Mouse (Mus musculus) stomach, embryonic 15.5 days (tissue): ENCODE results near the gene H13. TPM values are rescaled to one million over a fixed set of nuclear protein-coding genes. Genes with fewer than 3 reads are reported as not detected.

Experiments used
- ATAC-seq: fragments of 200-750 bp; cut with Nextera tagmentation; 2 replicates; pipeline ENCODE4 v1.8.0; 2017; ENCODE audit warnings: low read depth, moderate number of reproducible peaks, moderate TSS enrichment; ENCODE audit not compliant: insufficient read depth, low FRiP score
- H3K27ac ChIP-seq: fragments of 300-500 bp; sonication (generic); 2 replicates; pipeline ENCODE4 v1.5.1; 2015; ENCODE audit warnings: mild to moderate bottlenecking, inconsistent platforms
- H3K27me3 ChIP-seq: fragments of 300-500 bp; sonication (generic); replicated peaks from 2 replicates; pipeline ENCODE4 v1.6.1; 2015; ENCODE audit warnings: inconsistent platforms
- H3K36me3 ChIP-seq: fragments of 300-500 bp; sonication (generic); 2 replicates; pipeline ENCODE4 v1.6.1; 2015; ENCODE audit warnings: inconsistent platforms
- H3K4me1 ChIP-seq: fragments of 300-500 bp; sonication (generic); 2 replicates; pipeline ENCODE4 v1.6.1; 2015; ENCODE audit warnings: inconsistent platforms
- H3K4me2 ChIP-seq: fragments of 300-500 bp; sonication (generic); 2 replicates; pipeline ENCODE4 v1.6.1; 2015; ENCODE audit warnings: mild to moderate bottlenecking, inconsistent platforms
- H3K4me3 ChIP-seq: fragments of 300-500 bp; sonication (generic); replicated peaks from 2 replicates; pipeline ENCODE4 v1.5.1; 2015; ENCODE audit warnings: inconsistent platforms
- H3K9ac ChIP-seq: fragments of 300-500 bp; sonication (generic); 2 replicates; pipeline ENCODE4 v1.6.1; 2015; ENCODE audit warnings: inconsistent platforms
- H3K9me3 ChIP-seq: fragments of 300-500 bp; sonication (generic); 2 replicates; pipeline ENCODE4 v1.6.1; 2016; ENCODE audit warnings: inconsistent platforms
- WGBS: fragments of 180-500 bp; shearing (Covaris S2); methylation state at CpG from one replicate; pipeline ENCODE4 v1.1.7; 2015; 5-methylcytosine and 5-hydroxymethylcytosine counted together
- polyA plus RNA-seq: library from polyadenylated mRNA; unstranded; fragments of >200 nt; fragmentation: Nextera tagmentation; extraction: Ambion mirVana; gene quantifications from 2 replicates; pipeline ENCODE4 v1.2.1, GENCODE M21; 2015

Gene H13
- polyA plus RNA-seq, 1 experiment from 2014 or later, result 122 TPM

DNA sequence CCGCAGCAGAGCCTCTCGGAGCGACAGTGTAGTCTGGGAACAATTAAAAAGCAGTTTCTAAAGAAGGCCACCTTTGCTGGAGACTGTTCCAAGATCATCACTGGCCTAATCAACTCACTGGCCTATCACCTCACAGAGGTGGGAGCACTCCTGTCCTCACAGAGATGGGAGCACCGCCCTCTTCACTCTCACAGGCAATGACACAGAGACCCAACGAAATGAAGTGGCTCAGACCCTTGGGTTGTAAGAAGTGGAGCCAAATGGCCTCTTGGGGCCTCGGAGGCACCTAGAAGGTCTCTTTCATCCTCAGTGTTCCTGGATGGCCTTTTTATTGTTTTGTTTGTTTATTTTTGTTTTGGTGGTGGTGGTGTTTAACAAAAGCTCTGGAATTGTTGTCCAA, 57.0 kb downstream of the H13 start:
- Histone ChIP-seq H3K4me2 (no peak overlapping the region), H3K9ac (0 out of 2 replicates have a peak overlapping the region, but pooled peaks have one; percentile 4), H3K27ac (peak overlapping the region; percentile 90), H3K27me3 (no peaks in the 10 kb centered on the region), H3K4me1 (peaks cover 43% of the 10 kb centered on the region), H3K9me3 (no peaks in the 10 kb centered on the region), H3K36me3 (no peaks in the 10 kb centered on the region), H3K4me3 (no peak overlapping the region)
- no peak for ATAC-seq
- WGBS, result 88% methylated on average over 6 of the region's 6 CpGs

DNA sequence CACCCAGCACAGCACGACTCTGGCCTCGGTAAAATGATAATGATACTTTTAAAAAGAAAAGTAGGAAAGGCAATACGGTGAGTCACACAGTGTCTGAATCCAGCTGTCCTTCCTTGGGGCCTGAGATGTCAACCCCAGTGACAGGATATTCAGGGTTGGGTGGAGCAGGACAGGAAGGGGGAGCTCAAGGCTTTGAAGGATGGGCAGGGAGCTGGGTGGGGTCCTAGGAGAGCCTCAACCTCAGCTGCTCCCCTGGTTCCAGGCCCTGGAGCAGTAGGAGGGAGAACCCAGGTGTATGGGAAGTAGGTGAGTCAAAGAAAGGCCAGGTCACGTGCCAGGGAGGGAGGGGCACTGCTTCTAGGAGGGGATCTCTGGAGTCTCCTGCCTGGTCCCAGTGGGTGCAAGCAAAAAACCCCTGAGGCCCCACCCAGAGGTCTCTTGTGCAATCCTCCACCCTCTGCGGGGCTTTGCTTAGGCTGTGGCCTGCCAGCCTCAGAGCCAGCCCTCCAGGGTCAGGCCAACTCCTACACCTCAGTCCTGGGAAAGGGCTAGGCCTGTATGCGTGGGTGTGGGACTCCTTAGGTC, 57.6 kb downstream of the H13 start:
- Histone ChIP-seq H3K4me2 (no peak overlapping the region), H3K9me3 (no peaks in the 10 kb centered on the region), H3K27me3 (no peaks in the 10 kb centered on the region), H3K27ac (peak overlapping the region; percentile 90), H3K4me3 (no peak overlapping the region), H3K4me1 (peaks cover 43% of the 10 kb centered on the region), H3K36me3 (no peaks in the 10 kb centered on the region), H3K9ac (no peak overlapping the region)
- peak; percentile 8; the same call in 1 of the 2 replicates for ATAC-seq
- 33% methylated on average over 6 of the region's 6 CpGs for WGBS

DNA sequence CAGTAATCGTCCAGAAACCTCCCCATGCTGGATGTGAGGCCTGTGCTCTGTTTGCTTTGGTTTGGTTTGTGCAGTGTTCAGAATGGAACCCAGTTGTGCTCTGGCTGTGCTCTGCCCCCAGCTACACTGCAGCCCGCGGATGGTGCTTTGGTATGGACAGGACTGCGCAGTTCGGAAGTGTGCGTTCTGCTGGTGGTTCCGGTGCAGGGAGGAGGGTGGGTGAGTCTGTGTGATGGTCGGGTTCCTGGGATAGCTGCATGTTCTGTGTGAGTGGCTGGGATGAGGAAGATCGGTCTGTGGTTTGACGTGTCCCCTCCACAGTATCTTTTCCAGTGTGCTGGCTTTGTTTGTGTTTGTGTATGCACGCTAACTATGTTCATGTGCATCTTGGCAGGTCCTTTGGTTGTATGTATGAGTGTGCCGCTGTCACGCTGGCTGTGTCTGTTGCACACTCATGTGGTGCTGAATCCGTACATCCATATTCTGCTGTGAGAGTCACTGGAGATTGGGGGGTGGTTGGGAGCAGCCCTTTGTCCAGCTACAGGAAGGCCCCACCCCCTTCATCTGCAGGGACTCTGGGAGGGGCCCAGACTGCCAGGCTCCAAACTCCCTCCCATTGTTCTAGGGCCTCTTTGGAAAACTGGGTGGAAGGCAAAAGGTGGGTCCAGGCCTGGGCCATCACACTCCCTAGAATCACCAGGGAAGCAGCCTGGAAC, 58.7 kb downstream of the H13 start:
- ATAC-seq, result peak; percentile 7; the same call in 1 of the 2 replicates
- WGBS, result 74% methylated on average over 14 of the region's 14 CpGs
- Histone ChIP-seq H3K4me3 (no peak overlapping the region), H3K9ac (no peak overlapping the region), H3K27ac (peak overlapping the region; percentile 90), H3K9me3 (no peaks in the 10 kb centered on the region), H3K27me3 (no peaks in the 10 kb centered on the region), H3K36me3 (no peaks in the 10 kb centered on the region), H3K4me1 (peaks cover 45% of the 10 kb centered on the region), H3K4me2 (no peak overlapping the region)

DNA sequence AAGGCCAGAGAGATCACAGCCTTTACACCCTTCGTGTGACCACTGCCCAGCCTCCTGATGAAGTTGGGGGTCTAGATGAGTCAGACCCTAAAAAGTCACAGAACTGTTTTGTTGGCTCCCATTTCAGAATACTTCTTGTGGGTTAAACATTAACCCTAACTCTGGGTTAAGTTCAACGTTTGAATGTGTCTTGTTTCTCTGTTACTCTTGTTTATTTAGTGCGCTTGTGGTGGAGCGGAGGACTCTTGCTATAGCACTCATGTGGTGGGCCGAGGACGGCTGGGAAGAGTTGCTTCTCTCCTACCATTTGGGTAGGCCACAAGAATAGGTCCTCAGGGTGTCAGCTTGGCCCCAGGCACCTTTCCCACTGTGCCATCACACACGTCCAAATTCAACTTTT, 59.3 kb downstream of the H13 start:
- Histone ChIP-seq H3K27me3 (no peaks in the 10 kb centered on the region), H3K27ac (peak overlapping the region; percentile 90), H3K4me3 (no peak overlapping the region), H3K36me3 (no peaks in the 10 kb centered on the region), H3K9ac (no peak overlapping the region), H3K9me3 (no peaks in the 10 kb centered on the region), H3K4me1 (peaks cover 46% of the 10 kb centered on the region), H3K4me2 (no peak overlapping the region)
- no peak for ATAC-seq
- 60% methylated on average over 7 of the region's 7 CpGs for WGBS

DNA sequence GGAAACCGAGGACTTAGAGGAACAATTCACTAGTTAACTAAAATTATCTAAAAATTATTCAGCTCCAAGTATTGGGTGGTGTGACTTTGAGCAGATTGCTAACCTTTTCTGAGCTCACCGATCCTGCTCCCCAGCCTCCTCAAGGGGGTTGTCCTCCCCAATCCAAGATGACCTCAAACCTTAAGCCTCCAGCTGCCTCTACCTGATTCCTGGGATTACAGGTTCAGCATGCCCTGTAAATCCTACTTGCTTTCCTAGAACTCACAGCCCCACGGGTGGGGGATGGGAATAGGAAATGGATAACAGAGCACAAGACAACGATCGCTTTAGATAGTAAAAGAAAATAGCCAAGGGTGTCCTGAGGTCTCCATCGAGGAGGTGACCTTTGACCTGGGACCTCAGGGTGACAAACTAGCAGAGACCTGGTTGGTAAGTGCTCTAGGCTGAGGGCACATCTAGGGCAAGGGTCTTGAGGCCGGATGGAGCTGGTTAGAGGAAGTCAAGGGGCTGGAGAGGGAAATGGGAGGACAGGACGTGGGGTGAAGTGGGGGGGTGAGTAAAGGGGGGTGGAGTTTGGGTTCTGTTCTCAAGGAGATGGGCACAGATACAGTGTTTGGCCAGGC, 59.9 kb downstream of the H13 start:
- Histone ChIP-seq H3K9me3 (no peaks in the 10 kb centered on the region), H3K4me2 (peak overlapping the region; percentile 33; the same call in 1 of the 2 replicates), H3K36me3 (no peaks in the 10 kb centered on the region), H3K4me1 (peaks cover 45% of the 10 kb centered on the region), H3K9ac (no peak overlapping the region), H3K4me3 (no peak overlapping the region), H3K27ac (peak overlapping the region; percentile 90), H3K27me3 (no peaks in the 10 kb centered on the region)
- 34% methylated on average over 8 of the region's 8 CpGs for WGBS
- ATAC-seq, result 0 out of 2 replicates have a peak, but pooled peaks have one; percentile 4

DNA sequence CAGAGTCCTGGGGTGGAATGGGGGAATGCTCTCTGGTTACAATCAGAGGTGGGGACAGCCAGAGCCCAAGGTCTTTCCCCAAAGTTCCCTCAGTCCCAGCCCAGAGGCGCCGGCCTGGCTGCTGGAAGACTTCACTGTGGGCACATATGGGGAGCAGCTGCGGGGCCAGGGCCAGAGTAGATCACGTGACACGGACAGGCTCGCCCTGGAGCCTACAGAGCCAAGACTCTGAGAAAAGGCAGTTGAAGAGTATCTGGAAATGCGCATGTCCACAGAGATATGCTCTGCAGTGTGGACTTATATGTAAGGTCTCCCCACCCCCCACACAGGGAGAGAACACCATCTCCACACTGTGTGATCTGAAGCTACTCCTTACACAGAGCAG, 60.4 kb downstream of the H13 start:
- H3K4me1 ChIP-seq, result peaks cover 46% of the 10 kb centered on the region
- WGBS, result 13% methylated on average over 7 of the region's 7 CpGs
- no peaks in the 10 kb centered on the region for H3K27me3 ChIP-seq
- peak; percentile 77 for ATAC-seq
- H3K36me3 ChIP-seq, result no peaks in the 10 kb centered on the region
- no peak overlapping the region for H3K4me3 ChIP-seq
- no peak overlapping the region for H3K9ac ChIP-seq
- H3K4me2 ChIP-seq, result peak overlapping the region; percentile 33; the same call in 1 of the 2 replicates
- no peaks in the 10 kb centered on the region for H3K9me3 ChIP-seq
- H3K27ac ChIP-seq, result peak overlapping the region; percentile 90

DNA sequence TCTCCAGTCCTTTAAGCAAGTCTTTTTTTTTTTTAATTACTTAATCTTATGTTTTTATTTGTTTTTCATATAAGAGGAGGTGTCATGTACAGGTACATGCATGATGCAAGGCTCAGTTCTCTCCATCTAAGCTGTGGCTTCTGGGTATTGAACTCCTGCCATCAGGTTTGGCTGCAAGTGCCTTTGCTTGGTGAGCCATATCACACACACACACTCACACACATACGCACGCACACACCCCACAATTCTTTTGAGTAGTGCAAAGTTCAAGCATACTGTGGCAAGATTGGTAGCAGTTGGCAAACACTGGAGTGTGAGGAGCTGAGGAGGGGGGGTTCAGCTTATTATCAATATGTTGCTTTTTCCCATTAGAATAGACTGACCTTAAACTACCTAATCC, 63.9 kb downstream of the H13 start:
- H3K9me3 ChIP-seq, result no peaks in the 10 kb centered on the region
- peak overlapping the region; percentile 89; the same call in 1 of the 2 replicates for H3K27ac ChIP-seq
- H3K9ac ChIP-seq, result no peak overlapping the region
- peaks cover 47% of the 10 kb centered on the region for H3K4me1 ChIP-seq
- H3K4me2 ChIP-seq, result no peak overlapping the region
- no peaks in the 10 kb centered on the region for H3K27me3 ChIP-seq
- no peaks in the 10 kb centered on the region for H3K36me3 ChIP-seq
- WGBS, result 89% methylated on average over 2 of the region's 2 CpGs
- H3K4me3 ChIP-seq, result no peak overlapping the region
- ATAC-seq, result no peak

DNA sequence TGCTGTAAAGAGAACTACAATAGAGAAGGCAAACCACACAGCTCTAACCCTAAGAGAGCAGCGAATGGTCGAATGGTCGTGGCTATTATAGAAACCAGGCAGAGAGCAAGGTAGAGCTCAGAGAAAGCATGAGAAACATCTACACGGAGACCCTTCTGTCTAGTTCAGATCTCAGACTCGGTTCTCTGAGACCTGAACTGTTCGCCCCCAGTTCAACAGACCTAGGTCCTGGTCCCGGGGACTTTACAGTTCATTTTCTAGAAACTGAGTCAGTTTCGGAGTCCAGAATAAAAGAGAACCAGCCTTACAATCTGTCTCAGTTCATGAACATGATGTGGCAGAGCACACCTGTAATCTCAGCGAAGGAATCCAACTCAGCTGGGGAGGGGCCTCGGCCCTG, 65.2 kb downstream of the H13 start:
- H3K27me3 ChIP-seq, result no peaks in the 10 kb centered on the region
- no peaks in the 10 kb centered on the region for H3K9me3 ChIP-seq
- H3K9ac ChIP-seq, result no peak overlapping the region
- peak overlapping the region; percentile 89 for H3K27ac ChIP-seq
- peak overlapping the region; percentile 85 for H3K4me2 ChIP-seq
- H3K36me3 ChIP-seq, result no peaks in the 10 kb centered on the region
- peaks cover 41% of the 10 kb centered on the region for H3K4me1 ChIP-seq
- H3K4me3 ChIP-seq, result peak overlapping the region; percentile 75
- ATAC-seq, result no peak
- 16% methylated on average over 10 of the region's 10 CpGs for WGBS

DNA sequence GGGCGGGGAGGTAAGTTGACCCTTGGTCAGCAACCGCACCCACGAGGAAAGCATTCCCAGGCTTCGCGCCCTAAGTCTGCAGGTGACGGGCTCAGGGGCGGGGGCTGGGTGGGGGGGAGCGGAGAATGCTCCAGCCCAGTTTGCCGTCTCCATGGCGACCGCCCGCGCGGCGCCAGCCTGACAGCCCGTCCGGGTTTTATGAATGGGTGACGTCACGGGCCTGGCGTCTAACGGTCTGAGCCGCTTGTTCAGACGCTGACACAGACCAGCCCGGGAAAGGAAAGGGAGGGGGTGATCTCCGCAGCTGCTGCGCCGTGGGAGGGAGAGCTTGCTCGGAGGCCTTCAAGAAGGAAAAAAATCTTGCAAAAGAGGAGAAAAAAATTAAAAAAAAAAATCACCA, 65.7 kb downstream of the H13 start:
- WGBS, result under 1% methylated on average over 28 of the region's 28 CpGs
- no peaks in the 10 kb centered on the region for H3K36me3 ChIP-seq
- no peak overlapping the region; the same call in 1 of the 2 replicates for H3K9ac ChIP-seq
- H3K27ac ChIP-seq, result peak overlapping the region; percentile 91
- no peaks in the 10 kb centered on the region for H3K27me3 ChIP-seq
- peak overlapping the region; percentile 85 for H3K4me2 ChIP-seq
- peak; percentile 69 for ATAC-seq
- H3K9me3 ChIP-seq, result no peaks in the 10 kb centered on the region
- H3K4me1 ChIP-seq, result peaks cover 40% of the 10 kb centered on the region
- H3K4me3 ChIP-seq, result peak overlapping the region; percentile 75

DNA sequence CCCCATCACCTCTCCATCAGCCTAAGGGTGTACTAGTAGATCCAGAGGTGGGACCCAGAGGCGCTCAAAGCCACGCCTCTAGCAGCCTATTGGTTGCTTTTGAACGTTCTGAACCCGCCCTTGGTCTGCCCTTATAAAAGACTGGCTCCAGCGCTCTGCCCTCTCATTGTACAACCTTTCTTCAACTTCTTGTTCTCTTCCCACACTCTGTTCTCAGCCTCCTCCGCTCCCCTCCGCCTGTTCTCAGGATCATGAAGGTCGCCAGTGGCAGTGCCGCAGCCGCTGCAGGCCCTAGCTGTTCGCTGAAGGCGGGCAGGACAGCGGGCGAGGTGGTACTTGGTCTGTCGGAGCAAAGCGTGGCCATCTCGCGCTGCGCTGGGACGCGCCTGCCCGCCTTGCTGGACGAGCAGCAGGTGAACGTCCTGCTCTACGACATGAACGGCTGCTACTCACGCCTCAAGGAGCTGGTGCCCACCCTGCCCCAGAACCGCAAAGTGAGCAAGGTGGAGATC, 66.9 kb downstream of the H13 start, which contains the start of gene Id1:
Id1 (plus strand) TSS at position 162 of the 512 bp plus-strand sequence.
- ATAC-seq, result peak; percentile 65
- Histone ChIP-seq H3K36me3 (no peaks in the 10 kb centered on the region), H3K9ac (peak within 1 kb of the TSS; percentile 82), H3K9me3 (no peaks in the 10 kb centered on the region), H3K4me3 (peak within 1 kb of the TSS; percentile 75), H3K27me3 (no peaks in the 10 kb centered on the region), H3K4me1 (peaks cover 43% of the 10 kb centered on the region), H3K4me2 (peak within 1 kb of the TSS; percentile 85), H3K27ac (peak within 1 kb of the TSS; percentile 91)
- WGBS, result 0% methylated on average over 28 of the region's 28 CpGs

DNA sequence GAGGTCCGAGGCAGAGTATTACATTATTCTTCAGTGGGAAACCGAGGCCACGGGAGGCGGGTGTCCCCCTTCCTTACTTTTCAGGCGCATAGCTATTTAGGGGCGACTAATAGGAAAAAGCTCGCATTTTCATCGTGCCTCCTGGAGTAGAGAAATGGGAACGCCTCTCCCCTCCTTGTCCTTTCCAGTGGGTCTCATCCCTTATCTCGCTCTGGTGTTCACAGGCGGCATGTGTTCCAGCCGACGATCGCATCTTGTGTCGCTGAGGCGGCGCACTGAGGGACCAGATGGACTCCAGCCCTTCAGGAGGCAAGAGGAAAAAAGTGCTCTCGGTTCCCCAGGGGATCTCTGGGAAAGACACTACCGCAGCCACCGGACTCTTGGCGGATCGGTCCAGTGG, 67.5 kb downstream of the H13 start:
- Histone ChIP-seq H3K4me2 (peak overlapping the region; percentile 85), H3K4me1 (peaks cover 49% of the 10 kb centered on the region), H3K27ac (peak overlapping the region; percentile 91), H3K4me3 (peak overlapping the region; percentile 75), H3K9me3 (no peaks in the 10 kb centered on the region), H3K27me3 (no peaks in the 10 kb centered on the region), H3K36me3 (no peaks in the 10 kb centered on the region), H3K9ac (peak overlapping the region; percentile 82)
- ATAC-seq, result no peak
- under 1% methylated on average over 22 of the region's 22 CpGs for WGBS
